Comparison of ENCODE assay signal across 21 mouse cellular contexts in genomic region chr5:150490821-150491220, GRCm38 (mm10). TPM values are rescaled to one million over a fixed set of nuclear protein-coding genes. Genes with fewer than 3 reads are reported as not detected.
DNase-seq lines count a peak whose midpoint lies in the region; ATAC-seq lines count a peak whose summit lies in the region.
"Had no signal": no experiment of that assay in that cellular context is flagged by ENCODE, and none has a peak within 500 bp of the region (broad histone marks: within the 10 kb centered on the region; RNA-seq: fewer than 3 reads in every experiment).

No protein-coding gene starts in this region.

- H3K4me2 ChIP-seq in lung, embryonic 16.5 days (ENCODE audit: low read depth, low read length): no peak overlapping the region
- H3K4me2 ChIP-seq in embryonic facial prominence, embryonic 14.5 days (ENCODE audit: low read depth, low read length): no peak overlapping the region
- H3K4me2 ChIP-seq in stomach, embryonic 16.5 days (ENCODE audit: low read depth, low read length): 0 out of 2 replicates have a peak overlapping the region, but pooled peaks have one; percentile 13
- H3K4me2 ChIP-seq: heart, embryonic 12.5 days; liver, embryonic 13.5 days; midbrain, embryonic 15.5 days; neural tube, embryonic 12.5 days had no signal

- ATAC-seq in lung, embryonic 16.5 days (ENCODE audit: low read depth): peak; percentile 78
- no peak for ATAC-seq in embryonic facial prominence, embryonic 14.5 days (ENCODE audit: low read depth)
- peak; percentile 10; the same call in 1 of the 2 replicates for ATAC-seq in stomach, embryonic 16.5 days (ENCODE audit: insufficient read depth, low FRiP score)
- no peak for ATAC-seq in monocyte, adult 5-6 weeks (replicated peaks; ENCODE audit: insufficient number of reproducible peaks, low FRiP score, low TSS enrichment, poor library complexity, severe bottlenecking)
- ATAC-seq: forebrain, postnatal 0 days; hindbrain, postnatal 0 days; midbrain, embryonic 15.5 days had no signal

- no peak overlapping the region for H3K27ac ChIP-seq in lung, embryonic 16.5 days (ENCODE audit: low read length)
- H3K27ac ChIP-seq in embryonic facial prominence, embryonic 14.5 days (replicated peaks; ENCODE audit: low read depth, low read length): no peak overlapping the region
- H3K27ac ChIP-seq in stomach, embryonic 16.5 days (ENCODE audit: low read length): no peak overlapping the region
- H3K27ac ChIP-seq: hindbrain, postnatal 0 days; liver, embryonic 13.5 days; midbrain, embryonic 15.5 days; neural tube, embryonic 12.5 days had no signal

- H3K36me3 ChIP-seq in lung, embryonic 16.5 days (ENCODE audit: control insufficient read depth, insufficient read depth, low read length): no peaks in the 10 kb centered on the region
- 0 out of 2 replicates have a peak, but pooled peaks cover 7% of the 10 kb centered on the region for H3K36me3 ChIP-seq in embryonic facial prominence, embryonic 14.5 days (ENCODE audit: control insufficient read depth, insufficient read depth, low read length)
- H3K36me3 ChIP-seq in stomach, embryonic 16.5 days (ENCODE audit: control insufficient read depth, insufficient read depth, low read length): no peaks in the 10 kb centered on the region
- H3K36me3 ChIP-seq: liver, embryonic 13.5 days had no signal

- no peaks in the 10 kb centered on the region for H3K4me1 ChIP-seq in lung, embryonic 16.5 days (replicated peaks; ENCODE audit: control insufficient read depth, insufficient read depth, low read length)
- H3K4me1 ChIP-seq in embryonic facial prominence, embryonic 14.5 days (ENCODE audit: control insufficient read depth, insufficient read depth, low read length): peaks cover 5% of the 10 kb centered on the region; the same call in 1 of the 2 replicates
- H3K4me1 ChIP-seq in stomach, embryonic 16.5 days (ENCODE audit: control insufficient read depth, insufficient read depth, low read length): no peaks in the 10 kb centered on the region
- H3K4me1 ChIP-seq: heart, embryonic 12.5 days; liver, embryonic 13.5 days; midbrain, embryonic 15.5 days; neural tube, embryonic 12.5 days had no signal

- H3K4me3 ChIP-seq in lung, embryonic 16.5 days (ENCODE audit: low read length): no peak overlapping the region
- no peak overlapping the region for H3K4me3 ChIP-seq in embryonic facial prominence, embryonic 14.5 days (ENCODE audit: low read depth, low read length)
- H3K4me3 ChIP-seq in stomach, embryonic 16.5 days (replicated peaks; ENCODE audit: low read length): no peak overlapping the region
- H3K4me3 ChIP-seq: heart, embryonic 12.5 days; liver, embryonic 13.5 days; midbrain, embryonic 15.5 days; neural tube, embryonic 12.5 days had no signal

- no peaks in the 10 kb centered on the region for H3K27me3 ChIP-seq in lung, embryonic 16.5 days (ENCODE audit: control insufficient read depth, insufficient read depth, low read depth, low read length)
- H3K27me3 ChIP-seq in embryonic facial prominence, embryonic 14.5 days (replicated peaks; ENCODE audit: control insufficient read depth, insufficient read depth, low read length): no peaks in the 10 kb centered on the region
- H3K27me3 ChIP-seq in stomach, embryonic 16.5 days (ENCODE audit: control insufficient read depth, insufficient read depth, low read length): no peaks in the 10 kb centered on the region
- H3K27me3 ChIP-seq: heart, embryonic 12.5 days; liver, embryonic 13.5 days; midbrain, embryonic 15.5 days; neural tube, embryonic 12.5 days had no signal

- DNase-seq in heart, adult 11 months: peak; percentile 74
- DNase-seq in heart, adult 9 months (ENCODE audit: low spot score in 2 of 2): no peak
- no peak for DNase-seq in lung, postnatal 4 days
- DNase-seq in embryonic facial prominence, embryonic 14.5 days (ENCODE audit: low spot score): peak; percentile 43
- DNase-seq in adrenal gland, adult (ENCODE audit: inconsistent age in 2 of 2, low spot score in 1 of 2): no peak
- DNase-seq: adrenal gland, adult 2 months; cerebellum, adult 18-20 months; forebrain, postnatal 0 days; gastrocnemius, postnatal 25 days; heart, postnatal 36 days; kidney, postnatal 10 days; layer of hippocampus, adult 9-11 months; liver, embryonic 13.5 days had no signal

- 50% methylated on average over 8 of the region's 8 CpGs for WGBS in lung, embryonic 16.5 days
- WGBS in embryonic facial prominence, embryonic 14.5 days: 45% methylated on average over 8 of the region's 8 CpGs
- WGBS in stomach, embryonic 16.5 days: 42% methylated on average over 8 of the region's 8 CpGs

- H3K9ac ChIP-seq in lung, embryonic 16.5 days (ENCODE audit: low read length): no peak overlapping the region
- H3K9ac ChIP-seq in embryonic facial prominence, embryonic 14.5 days (ENCODE audit: low read depth, low read length): no peak overlapping the region
- H3K9ac ChIP-seq in stomach, embryonic 16.5 days (ENCODE audit: low read length): no peak overlapping the region
- H3K9ac ChIP-seq: forebrain, postnatal 0 days; heart, embryonic 12.5 days; liver, embryonic 13.5 days; midbrain, embryonic 15.5 days; neural tube, embryonic 12.5 days had no signal

- H3K9me3 ChIP-seq in lung, embryonic 16.5 days (ENCODE audit: control insufficient read depth, low read length): no peaks in the 10 kb centered on the region
- H3K9me3 ChIP-seq in embryonic facial prominence, embryonic 14.5 days (ENCODE audit: control insufficient read depth, low read length): 0 out of 2 replicates have a peak, but pooled peaks cover 4% of the 10 kb centered on the region
- no peaks in the 10 kb centered on the region for H3K9me3 ChIP-seq in stomach, embryonic 16.5 days (replicated peaks; ENCODE audit: control insufficient read depth, low read length)
- H3K9me3 ChIP-seq: heart, embryonic 12.5 days; liver, embryonic 13.5 days; midbrain, embryonic 15.5 days; neural tube, embryonic 12.5 days had no signal

RNA-seq across cellular contexts. Expression of gene Zar1l, which starts 27.1 kb away (rescaled TPM):
- polyA plus RNA-seq in lung, embryonic 16.5 days (2015; fragmentation: Nextera tagmentation; extraction: Ambion mirVana): not detected in 2 replicates
- not detected in 2 replicates for polyA plus RNA-seq in embryonic facial prominence, embryonic 14.5 days (2014; fragmentation: Nextera tagmentation; extraction: Ambion mirVana)
- not detected in 2 replicates for polyA plus RNA-seq in stomach, embryonic 16.5 days (2015; fragmentation: Nextera tagmentation; extraction: Ambion mirVana)
- not detected in 3 replicates for total RNA-seq in monocyte, adult 5-6 weeks (2017)
- total RNA-seq: adrenal gland, adult 2 months; common myeloid progenitor, adult 5-6 weeks; gastrocnemius, postnatal 25 days; heart, postnatal 36 days; hindbrain, postnatal 0 days had no signal
- polyA plus RNA-seq: adrenal gland, adult 2 months; forebrain, postnatal 0 days; heart, embryonic 12.5 days; hindbrain, postnatal 0 days; liver, embryonic 13.5 days; midbrain, embryonic 15.5 days; neural tube, embryonic 12.5 days had no signal

RNA-seq across cellular contexts. Expression of gene Brca2, which starts 31.6 kb away (rescaled TPM):
- 23.4 and 27.4 TPM in 2 replicates for polyA plus RNA-seq in lung, embryonic 16.5 days (2015; fragmentation: Nextera tagmentation; extraction: Ambion mirVana)
- 14.5 and 21.0 TPM in 2 replicates for polyA plus RNA-seq in embryonic facial prominence, embryonic 14.5 days (2014; fragmentation: Nextera tagmentation; extraction: Ambion mirVana)
- polyA plus RNA-seq in stomach, embryonic 16.5 days (2015; fragmentation: Nextera tagmentation; extraction: Ambion mirVana): 11.5 and 16.1 TPM in 2 replicates
- total RNA-seq in monocyte, adult 5-6 weeks (2017): 3.2 to 4.2 TPM (median 3.7 TPM) in 3 replicates

Comparison
In these comparisons a context has a peak if more than half of its experiments do, and no peak if none do; other contexts are left out.
1. DNase-seq: peak in heart, adult 11 months (single experiment) and embryonic facial prominence, embryonic 14.5 days (single experiment); none in heart, adult 9 months (0 of 2), lung, postnatal 4 days (0 of 2) and adrenal gland, adult (0 of 2).
2. ATAC-seq: peak in lung, embryonic 16.5 days (single experiment) and stomach, embryonic 16.5 days (single experiment); none in embryonic facial prominence, embryonic 14.5 days (single experiment) and monocyte, adult 5-6 weeks (single experiment).